ENCODE assay signal across 9 mouse cellular contexts in genomic region chr13:13867922-13868321, GRCm38 (mm10).
DNase-seq lines count a peak whose midpoint lies in the region; ATAC-seq and TF ChIP-seq lines count a peak whose summit lies in the region.
"Had no signal": no experiment of that assay in that cellular context is flagged by ENCODE, and none has a peak within 500 bp of the region (broad histone marks: within the 10 kb centered on the region; RNA-seq: fewer than 3 reads in every experiment).

No protein-coding gene starts in this region.

- peak; percentile 71 for TF ChIP-seq CTCF in heart, postnatal 0 days (IDR thresholded peaks at IDR 0.05; ENCODE audit: low read depth)
- TF ChIP-seq CTCF in midbrain, postnatal 0 days (IDR thresholded peaks at IDR 0.05), result peak; percentile 84

- intact Hi-C loops in heart, postnatal 25 days (cut with DNase I), result loop anchor here (5.0 kb wide), 1 partner anchor 351 kb away; no protein-coding TSS in a partner anchor

- WGBS in heart, postnatal 0 days, result 22% methylated on average over 3 of the region's 3 CpGs
- WGBS in hindbrain, embryonic 14.5 days, result 17% methylated on average over 3 of the region's 3 CpGs
- WGBS in midbrain, postnatal 0 days, result 6% methylated on average over 3 of the region's 3 CpGs

- no peaks in the 10 kb centered on the region for H3K4me1 ChIP-seq in heart, postnatal 0 days (ENCODE audit: control insufficient read depth, insufficient read depth)
- H3K4me1 ChIP-seq in hindbrain, embryonic 14.5 days (replicated peaks; ENCODE audit: control insufficient read depth, insufficient read depth, low read length), result no peaks in the 10 kb centered on the region
- no peaks in the 10 kb centered on the region for H3K4me1 ChIP-seq in midbrain, postnatal 0 days (ENCODE audit: insufficient read depth, low read length)
- H3K4me1 ChIP-seq: stomach, embryonic 15.5 days had no signal

- no peak for TF ChIP-seq EP300 in heart, postnatal 0 days (IDR thresholded peaks at IDR 0.05; ENCODE audit: low read depth)

- H3K4me3 ChIP-seq in heart, postnatal 0 days (ENCODE audit: low read depth, low read length), result no peak overlapping the region
- no peak overlapping the region for H3K4me3 ChIP-seq in hindbrain, embryonic 14.5 days (replicated peaks; ENCODE audit: low read length)
- H3K4me3 ChIP-seq in midbrain, postnatal 0 days (ENCODE audit: low read depth, low read length), result no peak overlapping the region
- H3K4me3 ChIP-seq: stomach, embryonic 15.5 days had no signal

- no peak overlapping the region for H3K4me2 ChIP-seq in heart, postnatal 0 days (ENCODE audit: low read depth, low read length)
- no peak overlapping the region for H3K4me2 ChIP-seq in hindbrain, embryonic 14.5 days (replicated peaks)
- H3K4me2 ChIP-seq in midbrain, postnatal 0 days (ENCODE audit: low read depth, low read length, poor library complexity, severe bottlenecking), result no peak overlapping the region
- H3K4me2 ChIP-seq: stomach, embryonic 15.5 days had no signal

- no peak; the same call in 1 of the 2 replicates for ATAC-seq in heart, postnatal 0 days (ENCODE audit: insufficient read depth, low read depth)
- peak; percentile 83 for ATAC-seq in common myeloid progenitor, adult 5-6 weeks (replicated peaks; ENCODE audit: low read depth, poor library complexity, severe bottlenecking)
- peak; percentile 91 for ATAC-seq in hindbrain, embryonic 14.5 days (ENCODE audit: low FRiP score)
- peak; percentile 65; the same call in 1 of the 2 replicates for ATAC-seq in midbrain, postnatal 0 days (ENCODE audit: low FRiP score)
- no peak for ATAC-seq in erythroid progenitor cell, adult 5-6 weeks (replicated peaks; ENCODE audit: low FRiP score, poor library complexity, severe bottlenecking)

- DNase-seq in heart, postnatal 0 days (ENCODE audit: low spot score), result peak; percentile 29
- DNase-seq in heart, postnatal 25 days (ENCODE audit: low spot score), result no peak
- peak; percentile 74 for DNase-seq in A20 (ENCODE audit: low read depth, low spot score)
- DNase-seq in hindbrain, embryonic 14.5 days (ENCODE audit: low spot score), result peak; percentile 72
- DNase-seq in midbrain, postnatal 0 days (ENCODE audit: low spot score), result peak; percentile 67
- DNase-seq in spleen, postnatal 36 days (ENCODE audit: low spot score in 2 of 2), result no peak

- H3K27me3 ChIP-seq in heart, postnatal 0 days (ENCODE audit: control insufficient read depth, insufficient read depth, low read length), result no peaks in the 10 kb centered on the region
- no peaks in the 10 kb centered on the region for H3K27me3 ChIP-seq in hindbrain, embryonic 14.5 days (ENCODE audit: control insufficient read depth, insufficient read depth, low read length)
- no peaks in the 10 kb centered on the region for H3K27me3 ChIP-seq in midbrain, postnatal 0 days (ENCODE audit: insufficient read depth, low read length)
- H3K27me3 ChIP-seq: stomach, embryonic 15.5 days had no signal

- H3K36me3 ChIP-seq in heart, postnatal 0 days (replicated peaks; ENCODE audit: control insufficient read depth, insufficient read depth, low read length), result no peaks in the 10 kb centered on the region
- no peaks in the 10 kb centered on the region for H3K36me3 ChIP-seq in hindbrain, embryonic 14.5 days (replicated peaks; ENCODE audit: control insufficient read depth, insufficient read depth)
- no peaks in the 10 kb centered on the region for H3K36me3 ChIP-seq in midbrain, postnatal 0 days (ENCODE audit: insufficient read depth, low read length)
- H3K36me3 ChIP-seq: stomach, embryonic 15.5 days had no signal

- no peak overlapping the region for H3K9ac ChIP-seq in heart, postnatal 0 days (replicated peaks; ENCODE audit: low read depth, low read length)
- H3K9ac ChIP-seq in hindbrain, embryonic 14.5 days, result no peak overlapping the region
- no peak overlapping the region for H3K9ac ChIP-seq in midbrain, postnatal 0 days (replicated peaks; ENCODE audit: low read length, poor library complexity, severe bottlenecking)
- H3K9ac ChIP-seq: stomach, embryonic 15.5 days had no signal

- no peaks in the 10 kb centered on the region for H3K9me3 ChIP-seq in heart, postnatal 0 days (replicated peaks; ENCODE audit: control insufficient read depth, low read length)
- H3K9me3 ChIP-seq in hindbrain, embryonic 14.5 days (ENCODE audit: control insufficient read depth, low read length), result no peaks in the 10 kb centered on the region
- no peaks in the 10 kb centered on the region for H3K9me3 ChIP-seq in midbrain, postnatal 0 days (ENCODE audit: low read length)
- H3K9me3 ChIP-seq: stomach, embryonic 15.5 days had no signal

- H3K27ac ChIP-seq in heart, postnatal 0 days (ENCODE audit: low read depth), result no peak overlapping the region
- no peak overlapping the region for H3K27ac ChIP-seq in hindbrain, embryonic 14.5 days
- no peak overlapping the region for H3K27ac ChIP-seq in midbrain, postnatal 0 days (ENCODE audit: low read depth, low read length)
- H3K27ac ChIP-seq: stomach, embryonic 15.5 days had no signal

Comparison
In these comparisons a context has a peak if more than half of its experiments do, and no peak if none do; other contexts are left out.
1. DNase-seq: peak in heart, postnatal 0 days (single experiment), A20 (single experiment), hindbrain, embryonic 14.5 days (single experiment) and midbrain, postnatal 0 days (single experiment); none in heart, postnatal 25 days (single experiment) and spleen, postnatal 36 days (0 of 2).
2. ATAC-seq: peak in common myeloid progenitor, adult 5-6 weeks (single experiment), hindbrain, embryonic 14.5 days (single experiment) and midbrain, postnatal 0 days (single experiment); none in heart, postnatal 0 days (single experiment) and erythroid progenitor cell, adult 5-6 weeks (single experiment).